Mouse (Mus musculus): ENCODE data around the gene Gm10139. TPM values are rescaled to one million over a fixed set of nuclear protein-coding genes. Genes with fewer than 3 reads are reported as not detected.

The Gm10139 gene
- total RNA-seq (2023) = not detected

DNA sequence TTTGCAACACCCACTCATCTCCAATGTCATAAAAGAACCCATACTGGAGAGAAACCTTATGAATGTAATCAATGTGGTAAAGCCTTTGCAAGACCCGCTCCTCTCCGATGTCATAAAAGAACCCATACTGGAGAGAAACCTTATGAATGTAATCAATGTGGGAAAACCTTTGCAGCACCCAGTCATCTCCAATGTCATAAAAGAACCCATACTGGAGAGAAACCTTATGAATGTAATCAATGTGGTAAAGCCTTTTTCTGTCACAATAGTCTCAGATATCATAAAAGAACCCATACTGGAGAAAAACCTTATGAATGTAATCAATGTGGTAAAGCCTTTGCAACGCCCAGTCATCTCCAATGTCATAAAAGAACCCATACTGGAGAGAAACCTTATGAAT lies at the start of gene Gm10139:
Gm10139 (plus strand) TSS at position 301 of the 400 bp plus-strand sequence.

Other genes starting within 250 kb of the Gm10139 start
- 10 to 100 TPM; 25.1 to 27.0 TPM for gene Zfp369, start 233.9 kb upstream of the Gm10139 start, total RNA-seq (2023)